Mouse (Mus musculus) monocyte, adult 5-6 weeks (primary cell): ENCODE measurements around the gene Bloc1s4. TPM values are rescaled to one million over a fixed set of nuclear protein-coding genes. Genes with fewer than 3 reads are reported as not detected.

Experiments used
- ATAC-seq: fragments of 153-309, 156-312 bp; replicated peaks from 2 replicates; pipeline ENCODE4 v1.8.0; 2017; ENCODE audit warnings: mild to moderate bottlenecking; ENCODE audit not compliant: low TSS enrichment, insufficient number of reproducible peaks, severe bottlenecking, poor library complexity, low FRiP score
- total RNA-seq: library from RNA; stranded (forward); fragments of 200-1000, 200-491, 200-594 nt; gene quantifications from 3 replicates; pipeline ENCODE4 v1.2.3, GENCODE M21; 2017

The Bloc1s4 gene
- total RNA-seq, 1 experiment from 2014 or later, result 29.6 TPM

DNA sequence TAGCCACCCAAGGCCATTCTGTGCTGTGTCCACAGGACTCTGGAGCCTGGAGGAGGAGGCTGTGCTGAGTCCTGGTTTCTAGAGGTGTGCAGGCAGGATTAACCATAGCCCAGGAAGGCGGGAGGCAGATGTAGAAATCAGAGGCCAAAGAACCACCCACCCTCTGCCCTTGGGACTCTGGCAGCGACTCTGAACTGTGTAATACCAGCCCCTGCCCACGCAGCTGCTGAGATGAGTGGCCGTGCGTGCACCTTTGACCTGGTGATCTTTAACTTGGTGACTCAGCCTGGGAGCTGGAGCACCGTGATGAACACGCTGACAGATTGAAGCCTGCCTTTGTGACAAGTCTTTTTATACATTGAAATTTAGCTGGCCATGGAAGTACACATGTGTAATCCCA, 24.2 kb downstream of the Bloc1s4 start:
- ATAC-seq, result no peak

GRCm38 (mm10) chr5:36723356-36723755, 25.1 kb downstream of the Bloc1s4 start:
- no peak for ATAC-seq

GRCm38 (mm10) chr5:36722415-36722856, 26.0 kb downstream of the Bloc1s4 start:
- ATAC-seq, result no peak

DNA sequence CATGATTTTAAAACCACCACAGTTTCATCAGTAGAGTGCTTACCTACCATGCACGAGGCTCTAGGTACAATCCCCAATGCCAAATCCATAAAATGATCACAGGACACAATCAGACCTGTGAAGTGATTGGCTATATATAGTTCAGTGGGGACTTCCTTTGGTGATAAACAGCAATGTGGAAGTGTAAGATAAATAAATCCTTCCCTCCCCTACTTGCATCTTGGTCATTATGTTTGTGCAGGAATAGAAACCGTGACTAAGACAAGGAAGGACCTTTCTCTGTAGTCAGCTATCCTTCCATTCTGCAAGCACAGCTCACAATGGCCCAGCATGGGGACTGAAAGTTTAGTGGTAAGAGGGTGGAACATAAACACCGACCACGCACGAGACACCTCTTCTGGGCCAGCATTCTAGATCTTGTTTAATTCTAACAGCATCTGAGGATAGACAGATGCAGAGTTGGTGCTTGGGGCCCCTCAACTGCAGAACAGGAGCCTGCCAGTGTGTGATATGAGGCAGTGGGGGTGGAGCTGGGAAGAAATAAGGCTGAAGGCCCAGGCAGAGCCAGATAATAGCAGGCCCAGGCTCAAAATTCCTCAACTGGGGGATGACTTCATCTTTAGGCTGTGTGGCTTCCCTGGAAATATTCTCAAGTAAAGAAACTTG, 27.6 kb downstream of the Bloc1s4 start:
- ATAC-seq, result no peak

DNA sequence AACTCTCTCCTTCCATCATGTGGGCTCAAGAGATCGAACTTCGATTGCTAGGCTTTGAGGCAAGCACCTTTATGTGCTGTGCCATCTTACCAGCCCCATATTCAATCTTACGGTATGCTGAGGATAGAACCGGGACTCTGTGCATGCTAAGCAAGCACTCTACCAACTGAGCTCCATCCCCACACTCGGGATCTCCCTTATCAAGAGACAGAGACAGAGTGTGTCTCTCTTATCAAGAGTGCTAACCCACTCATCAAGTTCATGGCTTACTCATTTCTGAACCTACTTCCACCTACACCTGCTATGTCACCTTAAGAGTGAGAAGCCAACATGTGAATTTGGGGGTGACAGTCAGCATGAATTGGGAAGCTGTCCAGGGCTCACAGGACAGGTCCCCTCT, 28.2 kb downstream of the Bloc1s4 start:
- ATAC-seq, result no peak

DNA sequence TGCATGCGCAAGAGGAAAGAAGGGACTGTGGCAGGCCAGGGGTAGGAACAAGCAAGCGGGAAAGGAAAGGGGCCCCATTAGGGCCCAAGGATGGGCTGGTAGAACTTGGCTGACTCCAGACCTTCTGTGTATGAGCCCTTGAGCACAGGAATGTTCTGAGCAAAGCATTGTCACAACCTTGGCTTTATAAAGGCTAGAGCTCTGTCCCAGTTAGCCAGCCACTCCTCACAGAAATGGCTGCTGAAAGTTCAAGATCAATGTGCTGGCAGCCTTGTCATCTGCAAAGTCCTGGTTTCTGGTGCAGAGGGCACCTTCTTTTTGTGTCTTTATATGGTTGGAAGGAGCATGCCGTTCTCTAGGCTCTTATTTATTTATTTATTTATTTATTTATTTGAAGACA, 28.8 kb downstream of the Bloc1s4 start:
- no peak for ATAC-seq

- no peak for ATAC-seq
Observed at GRCm38 (mm10) chr5:36719135-36719534, 29.3 kb downstream of the Bloc1s4 start.

DNA sequence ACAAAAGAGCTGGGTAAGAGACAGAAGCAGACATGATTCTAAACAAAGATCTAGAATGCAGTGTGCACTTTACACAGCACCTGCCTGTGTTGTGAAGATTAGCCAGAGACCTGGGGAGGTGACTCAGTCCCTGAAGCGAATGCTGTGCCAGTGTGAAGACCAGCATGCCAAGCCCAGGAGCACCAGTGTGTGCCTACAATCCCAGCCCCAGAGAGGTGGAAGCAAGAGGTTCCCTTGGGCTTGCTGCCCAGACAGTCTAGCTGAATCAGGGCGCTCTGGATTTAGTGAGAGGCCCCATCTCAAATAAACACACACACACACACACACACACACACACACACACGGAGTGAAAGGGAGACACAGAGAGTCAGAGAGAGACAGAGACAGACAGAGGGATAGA, 30.6 kb downstream of the Bloc1s4 start:
- ATAC-seq, result no peak

GRCm38 (mm10) chr5:36716816-36717215, 31.6 kb downstream of the Bloc1s4 start:
- no peak for ATAC-seq

DNA sequence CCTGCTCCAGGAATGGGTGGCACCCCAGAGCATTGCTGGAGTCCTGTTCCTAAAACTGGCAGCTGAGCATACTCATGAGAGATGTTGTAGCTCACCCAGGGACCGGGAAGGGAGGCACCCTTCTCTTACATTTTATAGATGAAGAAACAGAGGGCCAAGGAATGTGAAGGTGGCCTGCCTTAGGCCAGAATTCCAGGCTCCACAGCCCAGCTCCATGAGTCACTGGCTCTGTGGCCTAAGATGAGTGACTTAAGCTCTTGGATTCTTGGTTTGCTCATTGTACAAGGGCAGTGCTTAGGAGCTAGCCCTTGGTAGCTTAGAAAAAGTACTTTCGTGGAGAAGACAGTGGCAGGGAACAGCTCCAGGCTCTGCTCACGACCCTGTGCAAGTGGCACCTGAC, 33.6 kb downstream of the Bloc1s4 start:
- no peak for ATAC-seq

GRCm38 (mm10) chr5:36713693-36714092, 34.8 kb downstream of the Bloc1s4 start:
- no peak for ATAC-seq

GRCm38 (mm10) chr5:36712553-36713534, 35.6 kb downstream of the Bloc1s4 start:
- peak; percentile 95 for ATAC-seq

GRCm38 (mm10) chr5:36711863-36712262, 36.6 kb downstream of the Bloc1s4 start:
- peak; percentile 72 for ATAC-seq

- no peak for ATAC-seq
Observed at GRCm38 (mm10) chr5:36705792-36706191, 42.7 kb downstream of the Bloc1s4 start.

DNA sequence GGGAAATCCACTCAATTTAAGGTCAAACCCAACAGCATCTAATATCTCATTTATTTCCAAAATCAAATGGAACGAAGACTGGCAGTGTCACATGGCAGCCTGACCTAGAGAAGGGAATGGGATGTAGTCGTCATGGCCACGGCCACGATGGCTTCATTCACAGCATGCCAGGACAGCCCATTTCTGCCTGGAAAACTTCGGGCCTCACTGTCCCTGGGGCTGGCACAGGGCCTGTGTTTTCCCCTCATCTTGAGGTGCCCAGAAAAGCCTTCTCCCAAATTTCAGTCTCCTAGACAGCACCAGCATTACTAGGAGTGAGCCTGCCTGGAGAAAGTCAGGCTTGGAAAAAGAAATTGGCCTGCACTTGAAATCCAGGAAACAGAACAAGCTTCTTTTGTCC, 43.1 kb downstream of the Bloc1s4 start:
- no peak for ATAC-seq

DNA sequence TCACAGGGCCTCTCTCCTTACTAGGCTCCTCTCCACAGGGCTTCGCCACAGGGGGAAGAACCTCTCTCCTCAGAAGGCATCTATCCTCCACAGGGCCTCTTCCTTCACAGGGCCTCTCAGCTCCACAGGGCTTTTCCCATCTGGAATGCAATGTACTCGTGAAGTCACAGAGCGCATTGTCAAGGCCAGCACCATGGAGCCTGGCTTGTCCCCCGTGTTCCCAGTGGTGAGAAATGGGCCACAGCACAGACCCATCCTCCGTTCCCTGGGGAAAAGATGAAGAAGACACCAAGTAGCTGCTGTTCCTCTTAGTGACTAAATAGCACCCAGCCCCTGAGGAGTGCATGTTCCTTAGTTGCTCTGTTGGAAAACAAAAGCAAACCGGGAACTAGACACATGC, 43.8 kb downstream of the Bloc1s4 start:
- no peak for ATAC-seq

DNA sequence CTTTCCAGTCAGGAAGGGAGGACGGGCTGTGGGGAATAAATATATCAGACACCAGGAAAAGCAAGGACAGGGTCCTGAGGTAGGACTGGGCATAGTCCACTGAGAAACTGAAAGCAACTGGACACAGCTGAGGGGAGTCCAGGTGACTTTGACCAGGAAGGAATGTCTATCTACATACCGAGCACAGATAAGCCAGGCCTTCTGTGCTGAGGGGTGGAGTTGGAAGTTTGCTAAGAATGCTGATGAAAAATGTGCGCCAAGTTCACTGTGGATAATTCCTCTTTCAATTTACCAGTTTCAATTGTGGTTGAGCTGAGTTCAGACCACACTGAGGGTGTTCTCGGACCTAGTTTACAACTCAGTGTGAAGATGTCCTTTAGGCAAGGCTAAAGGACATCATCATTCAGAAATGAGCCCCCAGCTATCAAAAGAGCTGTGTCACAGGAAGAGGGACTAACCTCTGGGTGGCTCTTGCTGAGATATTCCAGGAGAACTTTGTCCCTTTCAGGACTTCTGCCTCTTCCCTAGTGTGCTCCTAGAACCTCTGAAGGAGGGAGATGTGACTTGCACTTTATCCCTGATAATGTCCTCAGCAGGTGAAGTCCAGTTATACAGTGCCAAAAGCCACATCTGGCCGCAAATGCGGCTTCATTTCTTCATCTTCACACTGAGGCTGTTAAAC, 47.4 kb downstream of the Bloc1s4 start:
- ATAC-seq, result no peak

GRCm38 (mm10) chr5:36698689-36699088, 49.8 kb downstream of the Bloc1s4 start:
- no peak for ATAC-seq

DNA sequence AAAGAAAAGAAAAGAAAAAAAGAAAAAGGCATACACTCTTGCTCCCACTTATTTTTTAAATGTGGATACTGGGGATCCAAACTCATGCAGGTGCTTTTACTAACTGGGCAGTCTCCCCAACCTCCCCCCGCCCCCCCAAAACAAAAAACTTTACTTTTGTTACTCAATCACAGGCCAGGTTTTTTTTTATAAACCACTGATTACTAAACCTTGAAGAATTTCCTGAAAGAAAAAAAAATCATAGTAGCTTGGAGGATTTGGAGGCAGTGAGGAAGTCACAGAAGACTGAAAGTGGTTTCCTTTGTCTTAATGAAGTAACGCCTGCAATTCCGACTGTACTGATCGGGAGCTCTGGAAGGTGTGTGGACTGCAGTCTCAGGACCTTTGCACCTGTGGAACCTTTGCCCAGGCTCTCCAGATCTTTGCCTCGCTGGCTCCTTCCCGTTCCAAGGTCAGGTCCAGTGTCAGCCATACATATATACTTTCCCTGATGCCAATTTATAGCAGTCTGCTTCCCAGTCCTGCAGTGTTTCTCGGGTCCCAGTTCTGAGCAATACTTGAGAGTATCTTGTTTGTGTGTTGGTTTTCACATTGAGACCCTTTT, 50.3 kb downstream of the Bloc1s4 start:
- ATAC-seq, result no peak
